Mouse (Mus musculus) c-Kit-negative CD71-positive TER-119-positive erythroid progenitor cells, embryonic 14.5 days (primary cell): ENCODE measurements around the gene Rasa2.
A peak's percentile ranks its signal among the peaks of the same experiment; 100 is the strongest.

Experiments
- DNase-seq: peaks from one replicate; pipeline ENCODE4 v3.0.0-alpha.2; 2013; ENCODE audit warnings: low read depth, low spot score

Rasa2 gene

DNA sequence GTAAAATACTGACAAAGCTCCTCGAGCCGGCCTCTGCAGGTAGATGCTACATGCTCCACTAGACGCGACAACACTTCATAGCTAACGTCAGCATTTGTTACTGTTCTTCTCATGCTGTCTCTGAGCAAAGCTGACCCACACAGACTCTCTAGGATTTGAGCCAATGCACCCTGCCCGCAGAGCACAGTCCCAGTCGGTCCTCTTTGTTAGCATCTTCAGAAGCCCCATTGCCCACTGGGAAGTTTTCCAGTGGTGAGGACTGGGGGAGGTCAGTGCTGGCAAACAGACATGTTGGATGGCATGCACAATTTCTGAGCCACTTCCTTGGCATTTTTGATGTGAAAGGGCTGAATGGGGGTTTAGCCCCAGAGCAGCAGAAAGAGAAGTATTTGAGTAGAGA lies 8.0 kb upstream of the Rasa2 start:
- DNase-seq, result no peak

DNA sequence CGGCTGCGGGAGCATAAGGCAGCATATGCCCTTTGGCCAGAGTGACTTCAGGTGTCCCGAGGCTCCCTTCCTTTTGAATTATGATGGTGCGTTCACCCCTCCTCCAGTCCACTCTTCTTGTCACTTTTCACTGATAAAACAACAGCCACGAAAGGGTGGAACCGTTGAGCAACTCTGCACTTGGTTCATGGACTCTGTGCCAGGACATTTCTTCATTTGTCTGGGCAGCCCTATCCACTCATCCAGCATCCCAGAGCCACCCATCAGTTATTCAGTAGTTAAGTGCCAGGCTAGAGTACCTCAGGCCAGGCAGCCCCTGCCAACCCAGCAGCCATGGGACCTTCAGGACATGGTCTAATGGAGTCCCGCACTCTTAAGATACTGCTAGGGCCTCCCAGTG lies 7.1 kb upstream of the Rasa2 start:
- no peak for DNase-seq

DNA sequence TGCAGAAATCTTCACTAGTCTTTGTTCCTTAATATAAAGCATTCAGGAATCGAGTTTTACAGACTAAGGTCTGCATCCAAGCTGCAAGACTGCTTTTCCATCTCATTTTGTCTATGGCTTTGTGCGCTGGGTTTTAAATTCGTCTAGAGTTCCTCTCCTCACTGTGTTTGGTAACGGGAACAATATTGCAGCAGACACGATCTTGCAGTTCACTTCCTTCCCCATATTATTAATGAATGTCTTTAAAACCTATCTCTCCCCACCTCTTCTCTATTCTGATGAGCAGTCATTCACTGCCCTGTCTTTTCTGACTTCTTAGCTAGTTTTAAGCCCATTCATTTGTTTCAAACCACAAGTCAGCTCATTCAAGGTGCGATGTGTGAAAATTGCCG lies 5.7 kb upstream of the Rasa2 start:
- DNase-seq, result no peak

DNA sequence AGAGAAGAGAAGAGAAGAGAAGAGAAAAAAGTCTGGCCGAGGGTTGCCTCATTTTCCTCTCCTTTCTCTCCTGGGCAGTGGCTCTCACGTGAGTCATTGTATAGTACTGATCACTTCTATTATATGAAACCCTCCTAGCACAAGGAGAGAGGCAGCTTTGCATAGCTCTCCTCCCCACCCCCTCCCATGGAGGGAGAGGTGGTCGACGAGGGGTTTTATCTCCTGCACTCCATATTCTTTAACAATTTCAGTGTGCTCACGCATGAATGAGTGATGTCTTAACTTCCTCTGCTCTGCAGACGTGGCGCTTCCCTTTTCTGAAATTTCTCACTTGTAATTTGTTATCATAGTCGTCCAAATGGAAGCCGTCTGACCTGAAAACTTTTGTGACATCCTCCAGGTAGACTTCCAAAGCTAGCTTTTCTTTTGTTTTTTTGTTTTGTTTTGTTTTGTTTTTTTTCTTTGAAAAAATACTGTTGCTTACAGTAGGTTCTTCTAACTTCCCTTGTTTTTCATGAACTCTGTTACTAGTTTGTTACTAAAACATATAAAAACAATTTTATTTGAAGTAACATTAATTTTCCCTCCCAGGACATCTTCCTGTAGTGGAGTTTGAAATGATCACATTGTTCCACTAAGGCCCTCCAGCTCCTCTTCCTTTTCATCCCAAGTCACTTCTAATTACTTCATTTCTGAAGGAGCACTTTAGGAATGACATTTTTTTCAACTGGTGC lies 5.2 kb upstream of the Rasa2 start:
- no peak for DNase-seq

DNA sequence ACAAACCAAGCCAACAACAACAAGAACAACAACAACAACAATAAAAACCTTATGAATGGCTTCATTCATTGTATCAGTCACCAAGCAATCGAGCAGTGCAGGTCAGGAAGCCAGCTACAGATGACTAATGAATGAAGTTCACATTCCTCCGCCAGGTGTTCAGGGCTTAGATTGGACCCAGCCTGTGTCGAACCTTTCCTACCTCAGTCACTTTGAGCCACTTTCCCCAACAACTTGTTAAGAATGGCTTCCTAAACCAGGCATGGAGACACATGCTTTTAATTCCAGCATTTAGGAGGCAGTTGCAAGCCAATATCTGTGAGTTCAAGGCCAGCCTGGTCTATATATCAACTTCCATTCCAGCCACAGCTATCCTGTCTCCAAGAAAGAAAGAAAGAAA lies 4.5 kb upstream of the Rasa2 start:
- DNase-seq, result no peak

DNA sequence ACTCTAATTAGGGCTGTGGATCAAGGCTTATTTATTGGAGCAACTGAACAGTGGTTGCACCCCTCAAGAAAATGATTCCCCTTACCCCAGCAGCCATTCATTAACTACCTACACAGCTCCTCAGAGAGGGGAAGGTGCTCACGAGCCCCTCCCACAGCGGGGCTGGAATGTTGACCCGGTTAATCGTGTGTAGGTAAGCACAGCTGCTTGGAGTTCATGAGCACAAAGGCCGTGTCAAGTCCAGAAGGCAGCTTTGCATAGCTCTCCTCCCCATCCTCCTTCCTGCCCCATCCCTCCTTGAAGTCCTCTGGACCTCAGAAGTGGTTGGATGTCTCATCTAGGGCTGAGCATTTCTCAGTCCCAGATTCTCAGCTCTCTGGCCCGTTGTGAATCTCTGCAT lies 3.8 kb upstream of the Rasa2 start:
- no peak for DNase-seq

DNA sequence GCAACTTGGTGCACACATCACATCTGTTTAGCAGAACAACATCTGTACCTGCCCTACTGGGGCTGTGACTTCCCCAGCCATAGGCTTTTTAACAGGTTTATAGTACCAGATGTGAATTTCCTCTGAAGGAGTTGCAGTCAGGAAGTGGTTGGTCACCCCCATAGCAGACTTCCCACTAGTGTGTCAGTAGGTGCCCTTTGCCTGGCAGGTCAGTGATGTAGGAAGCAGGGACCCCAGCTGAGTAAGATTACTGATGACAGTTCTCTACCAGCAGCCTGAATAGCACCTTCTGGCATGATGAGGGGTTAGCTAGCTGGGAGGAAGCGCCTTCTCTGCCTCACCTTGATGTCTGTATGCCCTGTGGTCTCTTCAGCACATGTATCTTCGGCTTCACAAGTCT lies 2.4 kb upstream of the Rasa2 start:
- DNase-seq, result no peak

DNA sequence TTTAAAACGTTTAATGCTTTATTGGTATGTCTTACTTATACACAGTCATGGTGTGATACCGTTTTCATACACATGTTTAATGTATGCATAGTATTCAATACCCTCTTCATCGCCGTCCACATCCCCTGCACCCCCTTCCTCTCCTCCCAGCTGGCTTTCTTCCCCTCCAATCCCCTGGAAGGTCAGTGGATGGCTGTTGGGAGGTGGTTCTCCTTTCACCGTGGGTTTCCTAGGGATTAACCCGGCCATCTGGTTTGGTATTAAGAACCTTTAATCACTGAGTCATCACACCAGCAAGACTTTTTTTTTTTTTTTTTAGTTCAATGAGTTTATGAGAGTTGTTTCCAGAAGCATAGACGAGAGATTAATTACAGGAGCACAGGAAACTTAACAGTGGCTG lies 1.3 kb upstream of the Rasa2 start:
- no peak for DNase-seq

DNA sequence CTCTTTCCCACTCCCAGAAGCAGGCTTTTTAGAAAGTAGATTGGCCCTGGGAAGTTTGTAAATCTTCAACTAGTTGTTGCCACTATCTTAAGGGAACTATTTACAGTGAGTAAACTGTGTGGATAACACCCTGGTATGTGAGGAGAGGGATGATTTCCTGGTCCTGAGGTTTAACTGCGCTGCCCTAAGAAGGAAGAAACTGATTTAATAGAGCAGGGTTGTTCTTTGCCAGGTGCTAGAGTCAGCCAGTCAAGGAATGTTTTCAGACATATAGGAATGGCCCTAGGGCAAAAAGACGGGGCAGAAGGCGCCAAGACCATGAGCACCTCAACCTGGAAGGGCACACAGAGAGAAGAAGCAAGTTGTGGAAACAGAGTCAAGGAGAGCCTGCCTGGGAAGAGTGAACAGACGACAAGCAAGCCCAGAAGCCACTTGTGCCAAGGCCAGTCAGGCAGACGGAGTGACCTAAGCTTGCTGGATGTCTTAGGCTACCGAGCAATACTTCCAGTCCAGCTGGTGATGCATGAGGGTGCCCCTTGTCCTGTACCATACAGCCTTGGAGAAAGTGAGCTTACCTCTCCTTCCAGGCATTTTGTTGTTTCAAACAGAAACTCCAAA lies 765 bp upstream of the Rasa2 start:
- no peak for DNase-seq

DNA sequence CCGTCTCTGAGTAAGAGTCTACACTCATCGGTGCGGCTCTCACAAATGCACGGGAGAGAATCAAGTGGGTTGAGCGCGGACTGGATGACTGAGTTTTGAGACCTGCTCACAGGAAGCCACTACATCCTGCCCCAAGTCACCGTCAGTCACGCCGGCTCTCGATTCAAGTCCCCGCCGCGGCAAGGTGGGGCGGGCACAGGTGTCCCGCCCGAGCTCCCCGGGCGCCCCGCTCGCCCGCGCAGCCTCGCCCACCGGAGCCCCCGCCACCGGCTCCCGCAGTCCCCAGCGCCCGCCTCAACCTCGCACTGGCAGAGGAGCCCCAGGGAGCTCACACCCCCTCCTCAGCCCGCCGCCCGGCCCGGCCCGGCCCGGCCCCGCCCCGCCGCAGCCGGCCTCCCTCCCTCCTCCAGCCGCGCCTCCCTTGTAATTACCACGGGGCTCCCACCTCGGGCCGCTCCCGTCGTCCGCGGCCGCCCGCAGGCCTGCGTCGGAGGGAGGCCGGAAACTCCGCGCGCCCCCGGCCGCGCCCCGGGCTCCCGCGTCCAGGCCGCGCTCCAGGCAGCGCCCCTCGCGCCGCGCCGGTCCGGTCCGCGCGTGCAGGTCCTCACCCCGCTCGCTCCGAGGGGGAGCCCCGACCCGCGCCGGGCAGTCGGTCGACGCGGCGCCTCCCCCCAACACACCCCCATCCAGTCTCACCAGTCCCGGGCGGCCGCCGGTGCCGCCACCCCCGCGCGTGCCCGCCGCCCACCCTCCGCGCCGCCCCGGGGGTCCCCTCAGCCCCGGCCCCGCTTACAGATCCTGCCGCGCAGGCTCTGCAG lies 637 bp downstream of the Rasa2 start:
- peak; percentile 8 for DNase-seq

DNA sequence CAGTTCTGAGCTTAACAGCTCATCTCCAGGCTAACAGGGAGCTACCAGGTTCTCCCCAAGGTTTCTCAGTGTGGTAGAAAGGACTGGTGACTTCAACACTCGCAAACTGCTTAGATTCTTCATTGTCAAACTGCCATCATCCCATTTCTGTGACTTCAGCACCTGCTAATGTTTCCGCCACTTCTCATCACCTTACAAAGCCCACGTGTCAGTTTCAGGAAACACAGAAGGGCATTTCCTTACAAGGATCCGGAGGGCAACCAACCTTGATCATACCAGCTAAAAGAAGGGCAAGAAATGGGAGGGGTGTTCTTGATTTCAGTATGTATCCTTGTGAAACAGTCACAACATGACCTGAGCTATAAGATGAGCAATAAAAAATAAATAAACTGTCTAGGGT lies 2.3 kb downstream of the Rasa2 start:
- DNase-seq, result no peak

DNA sequence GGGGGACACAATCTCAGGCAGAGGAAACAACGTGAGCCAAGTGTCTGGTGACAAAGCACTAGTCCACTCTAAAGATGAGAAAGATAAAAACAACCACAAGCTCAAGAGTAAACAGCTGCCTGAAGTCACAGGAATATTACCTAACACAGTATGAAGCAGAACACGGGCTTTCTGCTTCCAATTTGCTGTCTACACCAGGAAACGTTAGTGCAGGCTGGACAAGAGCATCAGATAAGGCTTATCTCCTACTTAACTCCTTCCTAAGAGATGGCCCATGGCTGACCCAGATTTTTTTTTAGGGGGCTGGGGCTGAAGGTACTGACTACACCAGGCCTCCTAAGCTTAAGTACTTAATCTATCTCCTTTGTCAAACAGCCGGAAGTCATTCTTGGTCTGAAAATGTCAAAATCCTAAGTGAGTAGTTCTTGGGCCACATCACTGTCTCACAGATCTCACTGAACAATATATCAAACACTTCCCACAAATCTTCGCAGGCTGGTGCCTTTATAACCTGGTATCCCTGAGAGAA lies 3.8 kb downstream of the Rasa2 start:
- DNase-seq, result no peak

DNA sequence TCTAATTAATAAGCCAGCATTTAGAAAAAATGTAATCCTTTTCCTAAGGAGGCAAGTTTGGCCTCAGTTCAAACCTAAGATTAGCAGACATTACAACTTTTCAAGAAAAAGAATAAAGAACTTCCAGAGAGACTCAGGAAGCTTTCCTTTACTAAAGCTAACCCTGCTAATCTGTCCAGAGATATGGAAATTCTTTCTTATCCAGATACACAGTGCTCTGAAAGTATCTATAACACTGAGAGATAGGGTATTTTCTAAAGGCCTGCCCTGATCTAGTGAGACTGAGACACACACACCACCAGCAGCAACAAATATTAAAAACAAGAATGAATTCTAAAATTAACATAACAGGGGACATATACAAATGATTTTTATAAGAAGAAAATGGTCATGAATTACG lies 4.4 kb downstream of the Rasa2 start:
- DNase-seq, result no peak

DNA sequence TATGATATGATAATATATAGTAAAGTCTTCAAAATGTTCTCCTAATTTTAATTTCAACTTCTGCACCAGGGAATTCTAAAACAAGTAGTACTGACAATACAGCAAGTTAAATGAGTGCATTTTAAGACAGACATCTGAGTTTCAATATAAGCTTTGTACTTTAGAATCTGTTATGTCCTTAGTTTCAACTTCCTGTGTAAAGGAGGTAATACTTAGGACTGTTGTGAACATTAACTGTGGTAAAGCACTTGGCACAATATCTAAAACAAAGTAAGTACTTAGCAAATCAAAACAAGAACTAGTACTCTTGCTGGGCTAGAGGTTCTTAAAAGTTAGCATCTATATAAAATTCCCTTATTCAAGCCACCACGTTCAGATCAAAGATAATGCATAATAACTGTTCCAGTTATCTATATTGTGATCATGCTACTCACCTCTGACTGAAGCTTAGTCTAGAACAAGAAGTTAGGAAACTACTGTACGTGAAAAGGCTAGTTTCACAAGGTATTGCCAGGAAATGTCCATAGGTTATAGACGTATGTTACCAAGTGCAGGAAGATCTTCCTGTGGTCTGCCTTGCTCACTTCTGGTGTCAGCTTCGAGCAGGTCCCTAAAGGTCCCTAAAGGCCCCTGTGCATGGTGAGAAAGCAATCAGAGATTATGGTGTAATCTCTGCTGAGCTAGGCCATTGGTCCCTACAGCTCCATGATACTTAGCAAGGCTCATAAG lies 12.8 kb downstream of the Rasa2 start:
- DNase-seq, result no peak

DNA sequence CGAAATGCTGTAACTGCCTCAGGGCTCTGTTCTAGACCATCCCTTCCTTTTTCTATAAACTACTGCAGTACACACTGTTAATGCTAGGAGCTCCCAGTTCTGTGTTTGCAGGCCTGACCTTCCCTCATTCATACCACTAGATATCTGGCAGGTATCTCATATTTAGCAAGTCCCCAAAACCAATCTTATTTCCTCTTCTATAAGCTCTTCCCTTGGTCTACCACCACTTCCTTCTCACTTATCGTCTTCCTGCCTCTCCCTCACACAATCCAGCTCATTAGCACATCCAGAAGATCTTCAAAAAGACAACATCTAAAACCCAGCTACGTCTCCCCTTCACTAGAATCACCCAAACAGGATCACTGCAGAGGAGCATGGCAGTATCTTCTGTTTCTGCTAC lies 19.1 kb downstream of the Rasa2 start:
- no peak for DNase-seq

DNA sequence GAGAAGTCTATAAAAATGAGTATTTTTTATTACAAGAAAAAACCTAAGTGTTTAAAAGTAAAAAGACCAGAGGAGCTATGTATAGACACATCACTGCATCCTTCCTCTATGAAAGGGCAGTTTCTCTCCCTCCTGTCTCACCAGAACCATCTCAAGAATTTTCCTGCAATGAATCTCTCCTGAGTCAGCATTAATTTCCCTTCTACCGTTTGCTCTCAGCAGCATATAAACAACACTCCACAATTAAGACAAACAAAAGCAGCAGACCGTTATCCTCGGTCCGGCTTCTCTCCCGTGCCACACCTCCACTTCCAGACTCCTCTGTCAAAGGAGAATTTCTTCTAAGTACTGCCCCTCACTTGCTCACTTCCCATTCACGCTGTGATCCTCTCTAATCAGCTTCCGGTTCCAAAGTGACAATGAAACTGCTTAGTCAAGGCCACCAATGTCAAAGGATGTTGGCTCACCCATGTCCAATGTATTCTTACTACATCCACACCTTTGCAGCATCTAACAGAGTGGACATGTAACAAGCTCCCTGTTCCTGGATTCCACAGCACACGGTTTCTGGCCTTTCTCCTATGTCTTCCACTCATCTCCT lies 19.6 kb downstream of the Rasa2 start:
- DNase-seq, result no peak

DNA sequence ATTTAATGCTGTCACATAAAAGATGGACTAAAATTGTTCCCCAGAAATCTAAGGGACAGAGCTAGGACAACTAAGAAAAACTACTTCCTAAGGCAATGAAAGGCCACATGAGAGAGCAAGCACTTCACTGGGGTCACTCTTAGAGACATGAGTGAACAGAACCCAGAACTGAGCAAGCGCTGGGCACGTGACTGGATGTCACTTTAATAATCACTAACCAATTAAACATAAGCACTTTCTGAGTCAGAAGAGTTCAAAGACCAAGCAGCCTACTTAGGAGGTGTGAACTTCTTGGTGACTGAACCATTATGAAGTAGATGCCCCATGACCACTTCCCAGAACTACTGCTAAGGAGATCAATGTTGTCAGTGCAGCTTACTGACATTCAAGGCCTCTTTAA lies 20.6 kb downstream of the Rasa2 start:
- DNase-seq, result no peak

DNA sequence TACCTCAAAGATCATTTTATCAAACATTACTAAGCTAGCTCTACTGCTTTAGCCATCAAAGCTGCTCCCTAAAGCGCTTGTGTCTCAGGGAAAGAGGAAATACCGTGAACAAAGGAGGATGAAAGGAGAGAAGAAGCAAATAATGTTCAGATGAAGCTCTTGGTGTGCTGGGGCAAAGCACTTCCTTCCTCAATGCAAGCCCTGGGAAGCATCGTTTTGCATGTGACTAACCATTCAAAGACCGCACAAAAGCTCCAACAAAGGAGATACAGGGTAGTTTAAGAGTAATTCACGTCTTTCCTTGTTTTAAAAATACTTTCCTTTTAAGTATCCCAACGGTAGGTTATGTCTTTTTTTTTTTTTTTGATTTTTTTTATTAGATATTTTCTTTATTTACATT lies 28.0 kb downstream of the Rasa2 start:
- DNase-seq, result no peak

DNA sequence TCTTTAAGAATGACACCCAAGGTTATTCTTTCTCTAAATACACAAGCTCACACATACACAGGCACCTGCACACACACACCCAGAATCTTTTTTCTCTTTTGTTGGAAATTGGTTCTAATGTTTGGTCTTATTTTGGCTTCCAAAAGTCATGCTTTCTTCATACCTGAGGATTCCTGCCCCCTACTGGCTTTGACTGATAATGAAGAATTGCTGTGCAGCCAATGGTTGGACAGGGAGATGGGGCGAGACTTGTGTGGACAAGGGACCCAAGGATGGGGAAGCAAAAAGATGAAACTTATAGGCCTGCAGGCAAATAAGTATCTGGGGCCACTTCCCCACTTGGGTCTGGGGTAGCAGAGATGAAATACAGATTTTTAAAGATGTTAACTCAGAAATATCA lies 33.5 kb downstream of the Rasa2 start:
- DNase-seq, result no peak

DNA sequence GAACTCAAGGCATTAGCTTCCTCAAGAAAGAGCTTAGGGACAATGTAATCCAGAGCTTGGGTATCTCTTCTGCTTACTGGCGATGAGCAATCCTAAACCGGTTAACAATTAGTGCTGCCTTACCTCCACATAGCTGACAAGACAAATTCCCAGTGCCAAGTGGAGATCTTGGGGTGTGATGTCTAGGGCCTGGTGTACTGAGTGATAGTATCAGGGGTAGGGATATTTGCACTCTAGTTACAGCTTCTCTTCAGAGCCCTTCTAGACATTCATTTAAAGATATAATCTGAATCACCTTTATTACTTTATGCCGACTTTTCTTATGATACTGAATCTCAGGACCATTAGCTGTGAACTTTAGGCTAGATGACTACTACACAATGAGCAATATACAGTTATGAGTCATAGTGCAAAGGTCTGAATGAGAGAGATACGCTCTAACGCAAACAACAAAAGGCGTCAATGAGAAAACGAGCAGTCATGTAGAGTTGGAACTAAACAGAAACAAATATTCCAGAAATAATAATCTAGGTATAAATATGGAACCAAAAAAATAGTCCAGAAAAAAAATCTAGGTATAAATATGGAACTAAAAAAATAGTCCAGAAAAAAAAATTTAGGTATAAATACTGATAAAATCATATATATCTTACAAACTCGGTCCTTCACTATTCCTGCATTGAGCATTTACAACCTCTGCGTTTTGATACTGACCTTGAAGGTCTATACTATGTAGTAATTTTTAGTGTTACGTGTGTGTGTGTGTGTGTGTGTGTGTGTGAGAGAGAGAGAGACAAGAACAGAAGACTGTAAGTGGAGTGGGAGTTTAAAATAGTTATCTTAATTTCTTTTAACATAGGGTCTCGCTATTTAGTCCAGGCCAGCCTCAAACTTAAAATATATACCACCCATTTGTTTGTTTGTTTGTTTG lies 38.5 kb downstream of the Rasa2 start:
- no peak for DNase-seq

DNA sequence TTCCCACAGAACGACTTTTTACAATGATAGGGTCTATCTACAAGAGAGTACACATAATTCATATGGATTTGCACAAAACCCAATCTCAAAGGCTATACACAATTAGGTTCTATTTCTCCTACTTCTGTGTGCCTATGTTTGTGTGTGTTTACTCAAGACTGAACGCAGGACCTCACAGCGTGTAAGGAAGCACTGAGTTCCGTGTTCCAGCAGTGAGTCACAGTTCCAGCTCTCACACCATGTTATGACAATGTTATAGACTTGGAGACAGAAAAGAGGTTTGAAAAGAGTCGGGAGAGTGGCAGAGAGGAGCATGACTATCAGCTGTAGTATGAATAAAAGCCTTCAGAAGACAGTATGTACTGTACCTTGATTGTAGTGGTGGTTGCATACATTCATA lies 42.1 kb downstream of the Rasa2 start:
- no peak for DNase-seq
